Mouse (Mus musculus): Measurements from ENCODE around the gene Cyp2c55.

Cyp2c55 gene

DNA sequence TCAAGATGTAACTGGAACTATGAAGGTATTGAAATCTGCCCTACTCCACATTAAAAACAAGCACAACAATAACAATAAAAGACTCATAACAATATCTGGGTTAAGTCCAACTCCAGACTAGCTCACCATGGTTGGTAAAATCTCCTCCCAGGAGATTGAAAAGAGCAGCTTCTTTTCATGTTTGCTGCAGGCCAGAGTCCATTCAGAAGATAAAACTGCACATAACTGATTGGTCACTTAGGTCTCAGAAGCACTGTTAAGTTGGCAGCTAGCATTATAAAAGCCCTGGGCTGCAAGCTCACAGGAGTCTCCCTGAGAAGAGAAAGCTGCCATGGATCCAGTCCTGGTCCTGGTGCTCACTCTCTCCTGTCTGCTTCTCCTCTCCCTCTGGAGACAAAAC, at the start of gene Cyp2c55:
Gene Cyp2c55 (plus strand): TSS at position 305 of the 400 bp plus-strand sequence.
- no peak for DNase-seq (ENCODE audit: low spot score)

GRCm38 (mm10) chr19:38970741-38971140, 36.1 kb upstream of the Cyp2c55 start:
- peak; percentile 56 for DNase-seq (ENCODE audit: low spot score)

DNA sequence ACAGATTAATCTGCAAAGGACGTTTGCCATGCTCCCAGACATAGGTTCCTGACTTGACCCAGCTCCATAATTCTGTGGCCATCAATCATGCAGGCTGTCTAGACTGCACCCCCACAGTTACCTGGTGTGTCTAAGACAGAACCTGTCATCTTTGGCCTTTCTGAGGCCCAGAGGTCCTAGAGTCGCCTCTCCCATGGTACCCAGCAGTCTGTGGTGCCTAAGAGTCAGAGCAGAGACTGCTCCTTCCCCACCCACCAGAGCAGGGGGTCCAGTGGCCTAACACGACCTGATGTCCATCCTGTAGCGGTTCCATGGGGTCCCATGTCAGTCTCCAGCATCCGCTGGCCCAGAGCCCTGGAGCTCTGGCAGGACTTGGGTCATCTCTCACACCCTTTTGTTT, 34.2 kb upstream of the Cyp2c55 start:
- DNase-seq (ENCODE audit: low spot score): no peak

DNA sequence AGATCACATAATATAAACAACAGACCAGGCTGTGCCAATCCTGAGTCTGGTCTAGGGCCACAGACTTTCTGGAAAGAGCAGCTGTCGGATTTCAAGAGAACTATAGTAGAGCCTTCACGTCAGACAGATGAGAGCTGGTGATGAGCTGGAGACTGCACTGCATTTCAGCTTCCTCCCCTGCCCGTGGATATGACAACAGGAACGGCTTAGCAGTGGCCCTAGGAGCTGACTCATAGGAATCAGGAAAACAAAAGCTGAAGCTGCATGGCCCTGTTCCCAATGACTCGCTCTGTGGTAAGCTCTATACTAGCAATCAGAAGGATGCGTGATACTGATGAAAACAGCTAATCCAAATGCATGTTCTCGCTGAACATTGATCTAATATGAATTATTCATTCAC, 33.2 kb upstream of the Cyp2c55 start:
- DNase-seq (ENCODE audit: low spot score): peak; percentile 27

GRCm38 (mm10) chr19:38976269-38976668, 30.6 kb upstream of the Cyp2c55 start:
- no peak for DNase-seq (ENCODE audit: low spot score)

DNA sequence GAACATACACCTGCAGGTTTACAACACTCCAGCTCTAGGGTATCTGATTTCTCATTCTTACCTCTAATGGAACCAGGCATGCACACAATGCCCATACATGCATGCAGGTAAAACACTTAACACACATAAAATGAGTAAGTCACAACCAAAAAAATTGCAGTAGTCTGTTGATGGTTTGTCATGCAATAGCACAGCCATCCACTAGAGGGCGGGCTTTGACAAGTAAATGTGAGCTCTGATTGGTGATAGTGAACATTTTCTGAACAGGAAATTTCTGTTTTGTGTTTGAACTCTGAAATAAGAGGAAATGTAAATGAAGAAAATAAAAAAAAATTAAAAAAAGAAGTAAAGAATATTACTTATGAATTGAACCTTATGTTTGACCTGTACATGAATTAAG, 24.9 kb upstream of the Cyp2c55 start:
- DNase-seq (ENCODE audit: low spot score): peak; percentile 54

- no peak for DNase-seq (ENCODE audit: low spot score)
Measured at GRCm38 (mm10) chr19:38998248-38998647, 8.6 kb upstream of the Cyp2c55 start.

GRCm38 (mm10) chr19:38998676-38999075, 8.1 kb upstream of the Cyp2c55 start:
- no peak for DNase-seq (ENCODE audit: low spot score)

GRCm38 (mm10) chr19:39005132-39005531, 1.7 kb upstream of the Cyp2c55 start:
- DNase-seq (ENCODE audit: low spot score): no peak

- DNase-seq (ENCODE audit: low spot score): no peak
Measured at GRCm38 (mm10) chr19:39057928-39058327, 51.1 kb downstream of the Cyp2c55 start.

- DNase-seq (ENCODE audit: low spot score): no peak
Measured at GRCm38 (mm10) chr19:39060719-39061118, 53.9 kb downstream of the Cyp2c55 start, which contains the start of gene Cyp2c65. Gene Cyp2c65, plus strand, starts transcription at chr19:39061015.

Measured in MN1 (cell line).